In genomic region chrX:85008304-85008703, GRCm38 (mm10) we compare ENCODE assay signal across 19 mouse cellular contexts.
"Had no signal": no experiment of that assay in that cellular context is flagged by ENCODE, and none has a peak within 500 bp of the region (broad histone marks: within the 10 kb centered on the region; RNA-seq: fewer than 3 reads in every experiment).

No protein-coding gene starts in this region.

- H3K4me2 ChIP-seq: lung, embryonic 14.5 days; midbrain, embryonic 12.5 days; neural tube, embryonic 13.5 days; neural tube, embryonic 15.5 days had no signal

- H3K27ac ChIP-seq: midbrain, embryonic 10.5 days; midbrain, embryonic 12.5 days; neural tube, embryonic 13.5 days; neural tube, embryonic 15.5 days had no signal

- H3K4me3 ChIP-seq: midbrain, embryonic 10.5 days; midbrain, embryonic 12.5 days; myocyte; neural tube, embryonic 13.5 days; neural tube, embryonic 15.5 days had no signal

- H3K27me3 ChIP-seq: midbrain, embryonic 12.5 days; neural tube, embryonic 13.5 days; neural tube, embryonic 15.5 days had no signal

- DNase-seq: lung, adult 18-20 months; lung, embryonic 14.5 days; lung, postnatal 14 days; lung, postnatal 4 days; midbrain, embryonic 14.5 days; retina, postnatal 1 day; right cerebral cortex, adult 18-20 months; right cerebral cortex, postnatal 25 days; right cerebral cortex, postnatal 4 days; spleen, adult 18-20 months; thymus, adult 2 months; thymus, postnatal 25 days; thymus, postnatal 4 days had no signal

- ATAC-seq: midbrain, embryonic 16.5 days had no signal

- H3K36me3 ChIP-seq: midbrain, embryonic 10.5 days; midbrain, embryonic 12.5 days; neural tube, embryonic 13.5 days; neural tube, embryonic 15.5 days had no signal

- H3K4me1 ChIP-seq: midbrain, embryonic 10.5 days; midbrain, embryonic 12.5 days; neural tube, embryonic 13.5 days; neural tube, embryonic 15.5 days had no signal

- H3K9me3 ChIP-seq: midbrain, embryonic 10.5 days; midbrain, embryonic 12.5 days; neural tube, embryonic 13.5 days; neural tube, embryonic 15.5 days had no signal

- H3K9ac ChIP-seq: lung, embryonic 14.5 days; midbrain, embryonic 12.5 days; neural tube, embryonic 13.5 days; neural tube, embryonic 15.5 days had no signal
